Mouse (Mus musculus) neural tube, embryonic 15.5 days (tissue): ENCODE measurements around the gene Atp6ap1. TPM values are rescaled to one million over a fixed set of nuclear protein-coding genes. Genes with fewer than 3 reads are reported as not detected.

Experiments used
- ATAC-seq: fragments of 200-750 bp; cut with Nextera tagmentation; 2 replicates; pipeline ENCODE4 v1.8.0; 2017; ENCODE audit warnings: mild to moderate bottlenecking, moderate TSS enrichment, moderate library complexity; ENCODE audit not compliant: low FRiP score
- H3K27ac ChIP-seq: fragments of 300-500 bp; sonication (generic); replicated peaks from 2 replicates; pipeline ENCODE4 v1.5.1; 2015; ENCODE audit warnings: mild to moderate bottlenecking, inconsistent platforms
- H3K27me3 ChIP-seq: fragments of 300-500 bp; sonication (generic); replicated peaks from 2 replicates; pipeline ENCODE4 v1.6.1; 2015; ENCODE audit warnings: inconsistent platforms
- H3K36me3 ChIP-seq: fragments of 300-500 bp; sonication (generic); 2 replicates; pipeline ENCODE4 v1.6.1; 2015; ENCODE audit warnings: inconsistent platforms
- H3K4me1 ChIP-seq: fragments of 300-500 bp; sonication (generic); 2 replicates; pipeline ENCODE4 v1.6.1; 2015; ENCODE audit warnings: inconsistent platforms
- H3K4me2 ChIP-seq: fragments of 300-500 bp; sonication (generic); 2 replicates; pipeline ENCODE4 v1.6.1; 2015; ENCODE audit warnings: inconsistent platforms, mild to moderate bottlenecking, moderate library complexity
- H3K4me3 ChIP-seq: fragments of 300-500 bp; sonication (generic); replicated peaks from 2 replicates; pipeline ENCODE4 v1.5.1; 2015; ENCODE audit warnings: mild to moderate bottlenecking, inconsistent platforms
- H3K9ac ChIP-seq: fragments of 300-500 bp; sonication (generic); replicated peaks from 2 replicates; pipeline ENCODE4 v1.6.1; 2015; ENCODE audit warnings: mild to moderate bottlenecking, inconsistent platforms
- H3K9me3 ChIP-seq: fragments of 300-500 bp; sonication (generic); replicated peaks from 2 replicates; pipeline ENCODE4 v1.6.1; 2016; ENCODE audit warnings: inconsistent platforms
- WGBS: fragments of 180-500 bp; shearing (Covaris S2); methylation state at CpG from one replicate; pipeline ENCODE4 v1.1.7; 2015; ENCODE audit warnings: mixed read lengths; 5-methylcytosine and 5-hydroxymethylcytosine counted together
- polyA plus RNA-seq: library from polyadenylated mRNA; unstranded; fragments of >200 nt; fragmentation: Nextera tagmentation; extraction: Ambion mirVana; gene quantifications from 2 replicates; pipeline ENCODE4 v1.2.1, GENCODE M21; 2015

The Atp6ap1 gene
- polyA plus RNA-seq, 1 experiment from 2014 or later, result 302 TPM

DNA sequence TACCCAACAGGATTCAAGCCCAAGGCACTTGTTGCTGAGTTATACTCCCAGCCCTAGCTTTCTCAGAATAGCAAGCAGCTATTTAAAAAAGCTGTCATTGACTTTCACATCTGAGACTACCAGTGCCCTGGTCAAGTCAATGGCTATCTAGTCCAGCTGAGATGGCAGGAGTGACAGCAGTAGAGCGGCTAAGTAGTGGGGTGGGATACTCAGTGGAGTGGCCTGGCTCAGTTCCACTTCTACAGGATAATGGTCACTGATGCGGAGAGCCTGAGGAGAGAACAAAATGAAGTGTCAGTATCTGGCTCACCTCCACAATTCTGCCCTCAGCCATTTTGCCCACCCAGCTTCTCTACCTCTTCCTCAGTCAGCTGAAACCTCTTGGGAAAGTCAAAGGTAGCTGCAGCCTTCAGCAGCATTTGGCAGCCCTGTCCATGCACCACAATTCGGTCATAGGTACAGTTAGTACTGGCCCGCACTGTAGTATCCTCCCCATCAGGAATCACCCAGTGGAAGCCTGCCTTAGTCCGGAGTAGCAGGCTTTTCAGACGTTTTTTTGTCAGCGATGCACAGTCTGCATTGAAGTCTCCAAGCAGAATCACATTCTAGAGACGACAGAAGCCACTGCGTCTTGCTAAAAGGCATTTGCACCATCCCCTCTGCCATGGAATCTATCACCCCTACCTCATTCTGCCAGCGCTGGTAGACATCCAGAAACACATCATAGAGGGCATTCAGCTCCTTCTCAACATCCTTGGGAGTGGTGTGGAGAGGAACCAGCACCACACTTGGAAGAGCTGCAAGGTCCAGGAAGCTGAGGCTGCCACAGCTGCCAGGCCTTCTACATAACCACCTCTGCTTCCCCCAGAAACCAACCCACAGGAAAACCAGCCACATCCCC, 23.2 kb upstream of the Atp6ap1 start:
- no peak overlapping the region for H3K4me2 ChIP-seq
- no peak overlapping the region for H3K4me3 ChIP-seq
- H3K4me1 ChIP-seq, result peaks cover 10% of the 10 kb centered on the region
- WGBS, result 37% methylated on average over 10 of the region's 10 CpGs
- H3K9ac ChIP-seq, result no peak overlapping the region
- H3K27me3 ChIP-seq, result no peaks in the 10 kb centered on the region
- no peaks in the 10 kb centered on the region for H3K9me3 ChIP-seq
- no peaks in the 10 kb centered on the region for H3K36me3 ChIP-seq
- no peak for ATAC-seq
- no peak overlapping the region for H3K27ac ChIP-seq

DNA sequence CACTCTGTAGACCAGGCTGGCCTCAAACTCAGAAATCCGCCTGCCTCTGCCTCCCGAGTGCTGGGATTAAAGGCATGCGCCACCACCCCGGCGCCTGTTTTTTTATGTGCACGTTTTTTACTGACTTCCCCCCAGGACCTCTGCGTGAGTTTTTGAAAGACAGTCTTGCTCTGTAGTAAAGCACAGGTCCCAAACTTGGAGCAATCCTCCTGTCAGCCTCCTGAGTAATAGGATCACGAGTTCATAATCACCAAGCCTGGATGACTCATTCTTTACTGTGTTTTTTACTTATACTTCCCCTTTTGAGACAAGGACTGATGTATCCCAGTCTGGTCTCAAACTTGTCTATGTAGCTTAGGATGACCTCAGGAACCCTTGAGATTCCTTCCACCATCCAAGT, 19.0 kb upstream of the Atp6ap1 start:
- H3K4me1 ChIP-seq, result peaks cover 8% of the 10 kb centered on the region; the same call in 1 of the 2 replicates
- H3K36me3 ChIP-seq, result no peaks in the 10 kb centered on the region
- no peak overlapping the region for H3K27ac ChIP-seq
- H3K4me2 ChIP-seq, result no peak overlapping the region
- ATAC-seq, result no peak
- no peak overlapping the region for H3K4me3 ChIP-seq
- WGBS, result 76% methylated on average over 8 of the region's 8 CpGs
- H3K9ac ChIP-seq, result no peak overlapping the region
- H3K27me3 ChIP-seq, result no peaks in the 10 kb centered on the region
- H3K9me3 ChIP-seq, result no peaks in the 10 kb centered on the region

DNA sequence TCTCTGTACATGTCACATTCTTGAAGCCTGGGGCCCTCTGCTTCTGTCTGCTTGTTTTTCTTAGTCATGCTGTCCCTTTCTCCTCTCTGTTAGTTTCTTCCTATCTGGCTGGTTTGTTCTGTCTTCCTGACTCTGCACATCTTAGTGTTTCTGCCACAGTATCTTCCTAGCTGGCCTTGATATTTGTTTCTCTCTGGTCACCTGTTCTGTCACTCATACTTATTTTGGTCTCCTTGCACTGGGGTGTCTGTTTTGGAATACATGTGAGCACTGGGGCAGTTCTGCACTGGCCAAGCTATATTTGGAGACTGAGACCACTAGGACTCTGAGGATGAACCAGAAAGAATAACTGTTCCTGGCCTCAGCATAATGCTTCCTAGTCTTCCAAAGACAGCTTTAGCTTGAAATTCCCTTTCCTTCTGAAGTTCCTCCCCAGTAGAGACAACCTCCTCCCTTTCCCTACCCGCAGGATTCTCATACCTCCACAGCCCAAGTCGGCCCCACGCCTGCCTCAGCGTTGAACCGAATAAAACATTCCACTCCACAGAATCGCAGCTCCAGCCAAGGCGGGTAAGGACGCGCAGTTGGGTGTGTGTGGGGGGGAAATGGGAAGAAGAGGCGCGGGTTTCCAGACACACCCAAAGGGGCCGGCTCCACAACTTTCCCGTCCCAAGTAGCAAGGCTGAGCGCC, 15.7 kb upstream of the Atp6ap1 start:
- peak overlapping the region; percentile 60 for H3K9ac ChIP-seq
- no peaks in the 10 kb centered on the region for H3K9me3 ChIP-seq
- peak overlapping the region; percentile 67 for H3K4me2 ChIP-seq
- H3K27me3 ChIP-seq, result no peaks in the 10 kb centered on the region
- H3K27ac ChIP-seq, result peak overlapping the region; percentile 85; the same call in 1 of the 2 replicates
- peak; percentile 5; the same call in 1 of the 2 replicates for ATAC-seq
- peak overlapping the region; percentile 60 for H3K4me3 ChIP-seq
- WGBS, result 17% methylated on average over 14 of the region's 14 CpGs
- peaks cover 19% of the 10 kb centered on the region for H3K4me1 ChIP-seq
- no peaks in the 10 kb centered on the region for H3K36me3 ChIP-seq

DNA sequence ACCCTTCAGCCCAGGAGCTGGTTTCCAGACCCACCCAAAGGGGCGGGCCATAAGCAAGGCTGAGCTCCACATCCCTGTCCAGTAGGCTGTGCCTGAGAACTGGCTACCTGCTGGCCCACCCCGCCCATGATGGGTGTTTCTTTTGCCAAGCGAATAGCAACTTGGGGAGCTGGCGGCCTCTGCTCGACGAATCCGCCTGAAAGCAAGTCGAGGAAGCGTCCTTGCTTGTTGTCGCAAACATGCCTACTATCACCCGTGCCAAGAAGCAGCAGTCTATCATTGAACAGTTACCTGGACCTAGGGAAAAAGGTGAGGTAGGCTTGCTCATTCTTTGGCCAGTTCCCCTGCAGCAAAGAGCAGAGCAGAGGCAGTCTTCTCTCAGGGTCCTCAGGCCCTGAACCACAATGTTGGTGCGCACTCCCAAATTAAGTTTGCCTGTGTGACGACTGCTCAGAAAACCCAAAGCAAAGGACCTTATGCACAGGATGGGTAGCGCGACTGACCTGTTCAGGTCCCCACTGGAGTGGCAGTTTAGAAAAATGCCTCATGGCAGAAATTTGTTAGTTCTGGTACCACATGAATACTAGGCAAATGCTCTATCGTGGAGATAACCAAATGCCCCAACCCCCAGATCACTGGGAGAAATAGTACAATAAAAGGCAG, 15.0 kb upstream of the Atp6ap1 start, which contains the start of the genes Taz and Dnase1l1:
Taz (plus strand) TSS at position 181 of the 663 bp plus-strand sequence.
Dnase1l1 (minus strand) TSS at position 606 of the 663 bp plus-strand sequence.
- Histone ChIP-seq H3K4me1 (peaks cover 19% of the 10 kb centered on the region), H3K4me2 (peak within 1 kb of the TSS; percentile 67), H3K9ac (peak within 1 kb of the TSS; percentile 60), H3K9me3 (no peaks in the 10 kb centered on the region), H3K36me3 (no peaks in the 10 kb centered on the region), H3K27me3 (no peaks in the 10 kb centered on the region), H3K27ac (peak within 1 kb of the TSS; percentile 85), H3K4me3 (peak within 1 kb of the TSS; percentile 60)
- peak; percentile 65 for ATAC-seq
- 21% methylated on average over 16 of the region's 16 CpGs for WGBS

DNA sequence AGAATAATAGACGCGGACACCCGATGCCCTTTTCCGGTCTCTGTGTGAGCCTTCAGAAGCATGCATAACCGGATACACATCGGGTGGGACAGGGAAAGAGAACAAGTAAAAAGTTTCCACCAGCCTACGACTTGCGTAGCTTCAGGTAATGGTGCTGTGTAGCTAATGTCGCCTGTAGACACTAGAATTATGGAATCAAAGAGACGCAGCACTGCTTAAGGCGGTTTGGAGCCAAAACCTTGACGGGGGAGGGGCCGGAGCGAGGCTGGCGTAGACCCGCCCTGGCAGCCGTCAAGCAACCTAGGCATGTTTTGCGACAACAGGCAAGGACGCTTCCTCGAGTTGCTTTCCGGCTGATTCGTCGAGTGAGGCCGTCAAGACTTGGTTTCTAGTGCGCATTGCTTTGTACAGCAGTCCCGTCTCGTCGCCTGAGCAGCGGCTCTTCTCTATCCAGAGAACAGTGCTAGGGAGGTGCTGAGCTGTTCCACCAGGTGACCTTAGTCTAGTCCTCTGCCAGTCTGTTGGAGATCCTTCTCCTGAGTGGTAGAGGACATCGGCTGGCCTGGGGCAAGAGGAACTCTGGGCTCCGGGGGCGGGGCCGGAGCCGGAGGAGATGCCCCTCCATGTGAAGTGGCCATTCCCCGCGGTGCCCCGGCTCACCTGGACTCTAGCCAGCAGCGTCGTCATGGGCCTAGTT, 14.4 kb upstream of the Atp6ap1 start:
- H3K36me3 ChIP-seq, result no peaks in the 10 kb centered on the region
- WGBS, result 25% methylated on average over 39 of the region's 39 CpGs
- peak overlapping the region; percentile 60 for H3K9ac ChIP-seq
- H3K9me3 ChIP-seq, result no peaks in the 10 kb centered on the region
- ATAC-seq, result peak; percentile 88
- peaks cover 19% of the 10 kb centered on the region for H3K4me1 ChIP-seq
- peak overlapping the region; percentile 67 for H3K4me2 ChIP-seq
- H3K4me3 ChIP-seq, result peak overlapping the region; percentile 60
- H3K27ac ChIP-seq, result peak overlapping the region; percentile 85
- H3K27me3 ChIP-seq, result no peaks in the 10 kb centered on the region

DNA sequence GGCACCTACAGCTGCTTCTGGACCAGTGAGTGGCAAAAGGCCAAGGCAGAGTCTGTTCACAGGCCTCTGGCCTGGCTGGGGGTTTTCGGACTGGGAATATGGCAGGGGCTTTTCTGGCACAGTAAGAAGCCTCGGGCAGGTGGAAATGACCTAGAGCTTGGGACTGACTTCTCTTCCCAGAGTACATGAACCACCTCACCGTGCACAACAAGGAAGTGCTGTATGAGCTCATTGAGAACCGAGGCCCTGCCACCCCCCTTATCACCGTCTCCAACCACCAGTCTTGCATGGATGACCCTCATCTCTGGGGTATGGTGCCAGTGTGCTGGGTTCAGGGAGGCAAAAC, 13.8 kb upstream of the Atp6ap1 start:
- Histone ChIP-seq H3K36me3 (no peaks in the 10 kb centered on the region), H3K4me3 (peak overlapping the region; percentile 60), H3K9me3 (no peaks in the 10 kb centered on the region), H3K4me1 (peaks cover 19% of the 10 kb centered on the region), H3K27ac (peak overlapping the region; percentile 85), H3K9ac (peak overlapping the region; percentile 60), H3K4me2 (peak overlapping the region; percentile 67), H3K27me3 (no peaks in the 10 kb centered on the region)
- ATAC-seq, result peak; percentile 49
- 20% methylated on average over 5 of the region's 5 CpGs for WGBS

DNA sequence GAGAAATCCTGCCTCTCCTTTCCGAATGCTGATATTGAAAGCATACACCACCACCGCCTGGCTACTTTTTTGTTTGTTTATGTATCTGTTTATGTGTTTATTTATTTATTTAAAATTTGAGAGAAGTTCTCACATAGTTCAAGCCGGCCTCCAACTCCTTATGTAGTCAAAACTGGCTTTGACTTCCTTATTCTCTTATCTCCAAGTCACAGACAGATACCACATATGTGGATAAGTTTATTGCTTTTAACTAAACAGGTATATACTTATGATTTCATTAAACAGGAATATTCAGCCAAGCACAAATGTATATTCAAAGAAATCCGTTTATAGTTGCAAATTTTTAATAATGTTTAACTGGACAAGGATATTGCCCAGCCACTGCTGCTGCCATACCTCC, 3.5 kb upstream of the Atp6ap1 start:
- Histone ChIP-seq H3K4me1 (peaks cover 5% of the 10 kb centered on the region), H3K9me3 (no peaks in the 10 kb centered on the region), H3K36me3 (peaks cover 4% of the 10 kb centered on the region; the same call in 1 of the 2 replicates), H3K4me2 (no peak overlapping the region), H3K4me3 (no peak overlapping the region), H3K9ac (no peak overlapping the region), H3K27ac (no peak overlapping the region), H3K27me3 (no peaks in the 10 kb centered on the region)
- 77% methylated on average over 4 of the region's 4 CpGs for WGBS
- ATAC-seq, result no peak

DNA sequence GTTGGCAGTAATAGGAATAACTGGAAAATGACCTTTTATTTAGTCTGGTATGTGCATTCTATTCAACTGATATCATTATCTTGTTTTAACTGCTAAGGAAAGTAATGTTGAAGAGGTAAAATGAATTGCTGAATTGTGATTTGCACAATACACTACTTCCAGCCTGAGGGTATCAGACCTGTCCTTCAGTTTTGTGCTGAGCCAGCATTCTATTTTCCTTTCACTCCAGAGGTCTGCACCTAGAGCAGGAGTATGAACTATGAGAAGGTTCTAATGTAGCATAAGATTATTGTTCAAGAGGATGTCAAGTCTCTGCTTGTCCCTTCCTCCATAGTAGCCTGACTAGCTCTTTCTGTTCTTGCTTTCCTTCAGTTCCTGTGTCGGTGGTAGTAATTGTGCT, 1.5 kb downstream of the Atp6ap1 start:
- H3K4me2 ChIP-seq, result 0 out of 2 replicates have a peak overlapping the region, but pooled peaks have one; percentile 20
- no peaks in the 10 kb centered on the region for H3K9me3 ChIP-seq
- no peak overlapping the region for H3K9ac ChIP-seq
- peaks cover 12% of the 10 kb centered on the region for H3K4me1 ChIP-seq
- no peak for ATAC-seq
- H3K4me3 ChIP-seq, result no peak overlapping the region
- peaks cover 34% of the 10 kb centered on the region for H3K36me3 ChIP-seq
- H3K27me3 ChIP-seq, result no peaks in the 10 kb centered on the region
- WGBS, result 96% methylated on average over 1 of the region's 1 CpGs
- H3K27ac ChIP-seq, result no peak overlapping the region

DNA sequence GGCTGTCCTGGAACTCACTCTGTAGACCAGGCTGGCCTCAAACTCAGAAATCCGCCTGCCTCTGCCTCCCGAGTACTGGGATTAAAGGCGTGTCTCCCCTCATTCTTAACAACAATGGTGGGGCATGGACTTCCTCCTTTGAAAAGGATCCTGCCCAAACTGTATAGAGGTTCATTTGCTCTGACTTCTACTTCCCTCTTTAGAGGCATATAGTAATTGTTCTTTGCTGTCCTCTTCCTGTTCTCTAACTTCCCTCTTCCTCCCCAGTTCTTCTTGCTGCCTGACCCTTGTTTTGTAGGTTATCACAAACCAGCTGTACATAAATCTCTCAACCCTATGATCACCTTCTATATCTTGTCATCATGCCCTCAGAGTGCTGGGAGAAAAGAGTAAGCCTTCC, 2.8 kb downstream of the Atp6ap1 start:
- no peaks in the 10 kb centered on the region for H3K27me3 ChIP-seq
- H3K4me2 ChIP-seq, result no peak overlapping the region
- no peak for ATAC-seq
- 88% methylated on average over 3 of the region's 3 CpGs for WGBS
- H3K9me3 ChIP-seq, result no peaks in the 10 kb centered on the region
- H3K9ac ChIP-seq, result no peak overlapping the region
- no peak overlapping the region for H3K27ac ChIP-seq
- H3K36me3 ChIP-seq, result peaks cover 37% of the 10 kb centered on the region
- no peak overlapping the region for H3K4me3 ChIP-seq
- H3K4me1 ChIP-seq, result peaks cover 15% of the 10 kb centered on the region

DNA sequence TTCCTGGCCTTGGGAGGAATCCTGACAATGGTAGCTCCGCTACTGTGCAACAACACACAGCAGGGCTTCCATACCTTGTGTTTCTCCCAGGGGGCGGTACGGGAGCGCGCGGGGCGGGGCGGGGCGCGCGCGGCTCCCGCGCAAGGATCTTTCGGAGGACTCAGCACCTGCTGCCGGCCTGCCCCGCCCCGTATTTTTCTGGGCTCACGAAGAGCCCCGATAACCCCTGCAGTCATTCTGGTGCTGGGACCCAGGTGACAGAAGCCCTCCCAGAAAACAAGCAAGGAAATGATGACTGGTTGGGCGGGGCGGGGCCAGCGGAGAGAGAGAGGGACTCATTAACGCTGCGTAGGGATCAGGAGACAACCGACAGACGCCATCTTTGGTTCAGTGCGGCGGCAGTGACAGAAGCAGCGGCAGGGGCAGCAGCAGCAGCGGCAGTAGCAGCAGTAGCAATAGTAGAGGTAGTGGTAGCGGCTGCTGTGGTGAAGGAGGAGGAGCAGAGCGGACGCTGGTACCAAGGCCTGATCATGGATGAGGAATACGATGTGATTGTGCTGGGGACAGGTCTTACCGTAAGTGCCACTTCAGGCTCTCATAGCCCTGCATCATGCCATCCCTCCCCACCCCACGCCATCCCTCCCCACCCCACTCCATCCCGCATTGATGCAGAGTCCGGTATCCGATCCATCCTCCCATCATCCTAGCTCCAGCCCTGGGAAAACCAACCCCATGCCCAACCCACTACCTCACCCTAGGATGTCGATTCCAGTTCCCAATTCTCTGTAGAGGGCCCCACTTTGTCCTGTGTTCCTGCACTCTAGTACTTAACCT, 8.2 kb downstream of the Atp6ap1 start, which contains the start of gene Gdi1:
Gdi1 (plus strand) TSS at position 132 of the 834 bp plus-strand sequence.
- H3K27ac ChIP-seq, result peak within 1 kb of the TSS; percentile 93
- no peaks in the 10 kb centered on the region for H3K9me3 ChIP-seq
- H3K4me1 ChIP-seq, result peaks cover 31% of the 10 kb centered on the region
- H3K4me2 ChIP-seq, result peak within 1 kb of the TSS; percentile 63
- peaks cover 61% of the 10 kb centered on the region for H3K36me3 ChIP-seq
- no peaks in the 10 kb centered on the region for H3K27me3 ChIP-seq
- H3K4me3 ChIP-seq, result peak within 1 kb of the TSS; percentile 54
- peak within 1 kb of the TSS; percentile 61 for H3K9ac ChIP-seq
- ATAC-seq, result peak; percentile 84
- whole genome bisulfite sequencing, result 14% methylated on average over 41 of the region's 41 CpGs
